Mouse (Mus musculus) forebrain, embryonic 11.5 days (tissue): ENCODE measurements at regions not wholly inside any gene's neighbourhood (a gene's known extent, or its start where the extent isn't known, plus 50 kb on each side); places are given as distances from the start of the nearest gene placed in this dataset.
"Not testable (repeated sequence)": the region's sequence is repeated elsewhere in the genome, so short reads cannot be mapped to it uniquely, and the experiment has no call there.

Experiments
- ATAC-seq: fragments of 200-750 bp; cut with Nextera tagmentation; replicated peaks from 2 replicates; pipeline ENCODE4 v1.8.0; 2017; ENCODE audit warnings: moderate TSS enrichment; ENCODE audit not compliant: low FRiP score
- DNase-seq: peaks from one replicate; pipeline ENCODE4 v3.0.0-alpha.2; 2017; ENCODE audit warnings: low spot score
- H3K27ac ChIP-seq: fragments of 300-500 bp; sonication (generic); 2 replicates; pipeline ENCODE4 v1.5.1; 2014; ENCODE audit warnings: low read depth, low read length
- H3K27me3 ChIP-seq: fragments of 300-500 bp; sonication (generic); 2 replicates; pipeline ENCODE4 v1.6.1; 2014; ENCODE audit warnings: mild to moderate bottlenecking, low read length, mixed read lengths; ENCODE audit not compliant: control insufficient read depth, insufficient read depth
- H3K36me3 ChIP-seq: fragments of 300-500 bp; sonication (generic); 2 replicates; pipeline ENCODE4 v1.6.1; 2014; ENCODE audit warnings: mild to moderate bottlenecking, low read length, moderate library complexity, mixed read lengths; ENCODE audit not compliant: control insufficient read depth, insufficient read depth
- H3K4me1 ChIP-seq: fragments of 300-500 bp; sonication (generic); replicated peaks from 2 replicates; pipeline ENCODE4 v1.6.1; 2014; ENCODE audit warnings: low read length, mixed read lengths; ENCODE audit not compliant: control insufficient read depth, insufficient read depth
- H3K4me2 ChIP-seq: fragments of 300-500 bp; sonication (generic); 2 replicates; pipeline ENCODE4 v1.6.1; 2014; ENCODE audit warnings: low read depth, mild to moderate bottlenecking, low read length, moderate library complexity, mixed read lengths; ENCODE audit not compliant: severe bottlenecking
- H3K4me3 ChIP-seq: fragments of 300-500 bp; sonication (generic); 2 replicates; pipeline ENCODE4 v1.5.1; 2014; ENCODE audit warnings: low read depth, low read length
- H3K9ac ChIP-seq: fragments of 300-500 bp; sonication (generic); 2 replicates; pipeline ENCODE4 v1.6.1; 2014; ENCODE audit warnings: low read length
- H3K9me3 ChIP-seq: fragments of 300-500 bp; sonication (generic); 2 replicates; pipeline ENCODE4 v1.6.1; 2016; ENCODE audit warnings: low read length, mixed read lengths; ENCODE audit not compliant: control insufficient read depth
- WGBS: fragments of 180-500 bp; shearing (Covaris S2); extraction: QIAGEN DNeasy Blood & Tissue Kit; methylation state at CpG from one replicate; pipeline ENCODE4 v1.1.7; 2014; 5-methylcytosine and 5-hydroxymethylcytosine counted together

DNA sequence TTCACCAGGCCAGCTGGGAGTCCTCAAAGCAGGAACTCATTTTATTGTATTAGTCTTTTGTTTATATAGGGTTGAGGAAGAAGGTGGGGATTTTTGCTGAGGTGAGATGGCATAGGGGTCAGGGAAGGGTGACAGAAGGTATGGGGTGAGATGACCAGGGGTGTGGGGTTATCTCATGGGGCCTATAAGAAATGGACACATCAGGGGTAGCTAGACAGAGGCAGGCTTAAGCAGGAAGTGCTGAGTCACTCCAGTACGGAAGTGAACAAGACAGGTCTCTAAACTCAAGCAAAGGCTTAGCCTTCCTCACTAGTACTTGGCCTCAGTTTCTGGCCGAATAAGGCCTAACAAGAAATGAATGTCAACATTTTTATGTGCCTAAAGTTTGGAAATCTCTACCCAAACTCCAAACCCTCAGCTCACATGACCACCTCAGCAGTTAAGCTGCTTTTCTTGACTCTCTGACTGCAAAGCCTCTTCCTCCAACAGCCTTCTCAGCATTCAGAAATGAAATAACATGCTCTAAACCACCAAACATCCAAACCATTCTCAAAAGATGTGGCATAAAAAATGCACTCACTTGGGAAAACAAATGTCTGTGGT is 86.9 kb upstream of the Pdk4 start:
- WGBS = 86% methylated on average over 2 of the region's 2 CpGs
- Histone ChIP-seq H3K9ac (no peak overlapping the region), H3K4me3 (no peak overlapping the region), H3K9me3 (no peaks in the 10 kb centered on the region), H3K4me1 (no peaks in the 10 kb centered on the region), H3K4me2 (no peak overlapping the region), H3K27ac (no peak overlapping the region), H3K36me3 (no peaks in the 10 kb centered on the region), H3K27me3 (no peaks in the 10 kb centered on the region)
- ATAC-seq = no peak
- DNase-seq = no peak

DNA sequence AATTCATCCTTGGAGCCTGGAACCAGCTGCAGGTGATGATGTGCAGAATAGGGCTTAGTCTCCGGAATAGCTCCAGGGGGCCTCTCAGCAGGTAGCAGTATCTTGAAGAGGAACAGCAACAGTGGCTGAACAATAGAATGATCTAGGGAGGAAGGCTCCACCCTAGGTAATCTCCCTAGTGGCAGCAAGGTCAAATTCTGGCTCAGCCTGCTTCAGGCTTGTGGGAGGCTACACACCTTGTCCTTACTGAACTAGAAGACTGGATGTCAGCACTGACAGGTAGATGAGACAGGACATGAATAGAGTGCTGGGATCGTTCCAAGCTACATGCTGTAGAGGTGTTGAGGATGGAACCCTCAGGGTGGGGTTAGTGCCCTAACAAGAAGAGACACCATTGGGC is 80.8 kb upstream of the Pdk4 start:
- DNase-seq, H3K27me3 ChIP-seq, H3K9me3 ChIP-seq, ATAC-seq, H3K27ac ChIP-seq, H3K9ac ChIP-seq, H3K4me3 ChIP-seq, H3K4me2 ChIP-seq, H3K4me1 ChIP-seq, H3K36me3 ChIP-seq: not testable (repeated sequence)
- 91% methylated on average over 2 of the region's 2 CpGs for WGBS

DNA sequence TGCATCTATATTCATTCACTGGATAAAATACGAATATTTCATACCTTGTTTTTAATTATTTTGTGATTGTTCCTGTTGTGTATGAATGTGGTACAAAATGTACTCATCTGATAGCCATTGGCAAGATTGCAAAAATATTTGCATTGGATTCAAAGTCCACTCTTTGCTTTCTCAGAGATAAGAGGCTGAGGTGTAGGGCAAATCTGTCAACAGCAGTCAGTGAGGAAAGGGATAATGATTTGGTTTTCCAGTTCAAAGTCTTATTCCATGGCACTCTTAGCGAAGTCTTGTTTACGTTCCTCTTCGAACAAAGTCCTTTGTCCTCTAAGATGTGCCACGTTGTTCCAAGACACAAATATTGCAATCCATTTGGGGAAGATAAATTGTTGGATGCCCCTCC is 70.5 kb upstream of the Pdk4 start:
- 86% methylated on average over 5 of the region's 5 CpGs for WGBS
- Histone ChIP-seq H3K4me1 (no peaks in the 10 kb centered on the region), H3K27ac (no peak overlapping the region), H3K4me2 (no peak overlapping the region), H3K4me3 (no peak overlapping the region), H3K9ac (no peak overlapping the region), H3K36me3 (no peaks in the 10 kb centered on the region), H3K27me3 (no peaks in the 10 kb centered on the region), H3K9me3 (no peaks in the 10 kb centered on the region)
- no peak for ATAC-seq
- DNase-seq = no peak

DNA sequence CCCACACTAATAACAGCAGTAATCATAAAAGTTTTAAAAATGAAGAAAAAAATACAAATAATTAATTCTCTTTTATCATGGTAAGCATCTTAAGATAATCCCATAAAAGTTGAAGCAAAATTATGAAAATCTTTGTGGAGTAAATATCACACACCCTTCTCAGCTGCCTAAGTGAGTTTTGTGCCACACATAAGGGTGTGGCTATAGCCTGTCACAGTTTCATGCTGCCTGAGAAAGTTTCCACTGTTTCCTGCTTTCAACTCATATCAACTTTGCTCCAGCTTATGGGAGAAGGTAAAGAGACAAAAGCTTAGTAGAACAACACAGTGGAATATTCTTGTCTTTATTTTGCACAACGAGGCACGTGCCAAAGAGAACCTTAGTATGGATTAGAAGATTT is 68.9 kb upstream of the Pdk4 start:
- Histone ChIP-seq H3K4me3 (no peak overlapping the region), H3K27ac (no peak overlapping the region), H3K4me1 (no peaks in the 10 kb centered on the region), H3K9ac (no peak overlapping the region), H3K4me2 (no peak overlapping the region), H3K9me3 (no peaks in the 10 kb centered on the region), H3K27me3 (no peaks in the 10 kb centered on the region), H3K36me3 (no peaks in the 10 kb centered on the region)
- DNase-seq (no peak), ATAC-seq (no peak)
- WGBS = 84% methylated on average over 2 of the region's 2 CpGs

DNA sequence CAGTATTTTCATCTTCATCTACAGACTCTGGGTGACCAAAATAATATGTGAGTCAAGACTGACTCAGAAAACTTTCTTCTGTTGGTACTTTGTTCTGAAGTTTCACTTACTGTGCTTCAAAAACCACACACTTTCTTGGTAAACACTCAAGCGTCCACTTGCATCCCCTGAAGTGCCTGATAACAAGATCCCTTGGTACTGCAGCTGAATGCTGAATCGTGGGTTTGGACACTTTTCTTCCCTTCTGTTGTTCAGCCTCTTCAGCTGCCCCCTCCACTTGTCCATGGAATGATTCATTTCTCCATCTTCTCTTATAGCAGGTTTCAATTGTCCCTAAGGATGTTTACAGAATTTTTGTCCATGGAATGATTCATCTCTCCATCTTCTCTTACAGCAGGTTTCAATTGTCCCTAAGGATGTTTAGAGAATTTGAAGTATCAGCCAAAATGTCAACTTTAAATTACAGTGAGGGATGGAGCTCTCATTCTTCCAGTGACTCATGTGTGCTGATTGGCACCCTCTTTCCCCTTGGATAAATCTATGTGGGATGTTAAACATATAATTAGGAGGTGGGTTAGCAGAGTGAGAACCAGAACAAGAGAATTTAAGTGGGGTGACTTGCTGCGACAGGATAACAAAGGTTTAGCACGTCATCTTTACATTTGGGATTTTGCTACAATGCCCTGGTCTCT is 57.7 kb upstream of the Pdk4 start:
- no peak overlapping the region for H3K27ac ChIP-seq
- ATAC-seq (no peak), DNase-seq (no peak)
- WGBS = 66% methylated on average over 4 of the region's 4 CpGs
- no peak overlapping the region for H3K4me2 ChIP-seq
- no peak overlapping the region for H3K9ac ChIP-seq
- H3K4me3 ChIP-seq = no peak overlapping the region
- H3K27me3 ChIP-seq = no peaks in the 10 kb centered on the region
- H3K4me1 ChIP-seq = no peaks in the 10 kb centered on the region
- no peaks in the 10 kb centered on the region for H3K9me3 ChIP-seq
- no peaks in the 10 kb centered on the region for H3K36me3 ChIP-seq

DNA sequence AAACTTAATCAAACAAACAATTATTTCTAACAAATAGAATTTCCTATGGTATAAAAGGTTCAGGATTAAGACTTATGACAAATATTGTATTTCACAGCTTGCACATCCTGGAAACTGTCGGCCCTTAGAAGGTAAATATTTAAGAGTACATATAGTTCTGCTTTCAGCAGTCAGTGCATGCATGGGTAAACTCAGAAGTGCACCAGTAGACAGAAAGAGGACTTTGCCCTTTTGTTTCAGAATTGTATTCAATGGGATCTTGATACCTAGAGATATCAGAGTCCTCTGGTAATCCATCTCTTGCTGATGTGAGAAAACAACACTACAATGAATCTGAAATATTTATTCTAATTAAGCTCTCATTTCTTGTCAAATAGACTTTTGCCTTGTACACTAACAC is 54.0 kb upstream of the Pdk4 start:
- Histone ChIP-seq H3K9ac (no peak overlapping the region), H3K4me1 (no peaks in the 10 kb centered on the region), H3K27ac (no peak overlapping the region), H3K27me3 (no peaks in the 10 kb centered on the region), H3K4me3 (no peak overlapping the region), H3K9me3 (no peaks in the 10 kb centered on the region), H3K4me2 (no peak overlapping the region), H3K36me3 (no peaks in the 10 kb centered on the region)
- ATAC-seq (no peak), DNase-seq (no peak)
- WGBS = 90% methylated on average over 1 of the region's 1 CpGs
